Mouse (Mus musculus) neural tube, embryonic 15.5 days (tissue): ENCODE data around the gene Pln. TPM values are rescaled to one million over a fixed set of nuclear protein-coding genes. Genes with fewer than 3 reads are reported as not detected.

Source experiments
- ATAC-seq: fragments of 200-750 bp; cut with Nextera tagmentation; 2 replicates; pipeline ENCODE4 v1.8.0; 2017; ENCODE audit warnings: mild to moderate bottlenecking, moderate TSS enrichment, moderate library complexity; ENCODE audit not compliant: low FRiP score
- H3K27ac ChIP-seq: fragments of 300-500 bp; sonication (generic); replicated peaks from 2 replicates; pipeline ENCODE4 v1.5.1; 2015; ENCODE audit warnings: mild to moderate bottlenecking, inconsistent platforms
- H3K27me3 ChIP-seq: fragments of 300-500 bp; sonication (generic); replicated peaks from 2 replicates; pipeline ENCODE4 v1.6.1; 2015; ENCODE audit warnings: inconsistent platforms
- H3K36me3 ChIP-seq: fragments of 300-500 bp; sonication (generic); 2 replicates; pipeline ENCODE4 v1.6.1; 2015; ENCODE audit warnings: inconsistent platforms
- H3K4me1 ChIP-seq: fragments of 300-500 bp; sonication (generic); 2 replicates; pipeline ENCODE4 v1.6.1; 2015; ENCODE audit warnings: inconsistent platforms
- H3K4me2 ChIP-seq: fragments of 300-500 bp; sonication (generic); 2 replicates; pipeline ENCODE4 v1.6.1; 2015; ENCODE audit warnings: inconsistent platforms, mild to moderate bottlenecking, moderate library complexity
- H3K4me3 ChIP-seq: fragments of 300-500 bp; sonication (generic); replicated peaks from 2 replicates; pipeline ENCODE4 v1.5.1; 2015; ENCODE audit warnings: mild to moderate bottlenecking, inconsistent platforms
- H3K9ac ChIP-seq: fragments of 300-500 bp; sonication (generic); replicated peaks from 2 replicates; pipeline ENCODE4 v1.6.1; 2015; ENCODE audit warnings: mild to moderate bottlenecking, inconsistent platforms
- H3K9me3 ChIP-seq: fragments of 300-500 bp; sonication (generic); replicated peaks from 2 replicates; pipeline ENCODE4 v1.6.1; 2016; ENCODE audit warnings: inconsistent platforms
- WGBS: fragments of 180-500 bp; shearing (Covaris S2); methylation state at CpG from one replicate; pipeline ENCODE4 v1.1.7; 2015; ENCODE audit warnings: mixed read lengths; 5-methylcytosine and 5-hydroxymethylcytosine counted together
- polyA plus RNA-seq: library from polyadenylated mRNA; unstranded; fragments of >200 nt; fragmentation: Nextera tagmentation; extraction: Ambion mirVana; gene quantifications from 2 replicates; pipeline ENCODE4 v1.2.1, GENCODE M21; 2015

Pln gene
- polyA plus RNA-seq, result 0.82 and 0.86 TPM in 2 replicates

GRCm38 (mm10) chr10:53337162-53337923, at the start of gene Pln:
Gene Pln, plus strand, starts transcription at chr10:53337667.
- no peak within 1 kb of the TSS for H3K4me2 ChIP-seq
- H3K9me3 ChIP-seq, result no peaks in the 10 kb centered on the region
- no peak within 1 kb of the TSS for H3K9ac ChIP-seq
- H3K27ac ChIP-seq, result no peak within 1 kb of the TSS
- ATAC-seq, result no peak
- no peaks in the 10 kb centered on the region for H3K4me1 ChIP-seq
- no peaks in the 10 kb centered on the region for H3K27me3 ChIP-seq
- no peak within 1 kb of the TSS for H3K4me3 ChIP-seq
- no peaks in the 10 kb centered on the region for H3K36me3 ChIP-seq
- 84% methylated on average over 6 of the region's 6 CpGs for WGBS

GRCm38 (mm10) chr10:53305867-53306266, 31.6 kb upstream of the Pln start:
- WGBS, result 27% methylated on average over 3 of the region's 3 CpGs
- peak; percentile 66; the same call in 1 of the 2 replicates for ATAC-seq

GRCm38 (mm10) chr10:53306674-53307073, 30.8 kb upstream of the Pln start:
- WGBS, result 82% methylated on average over 3 of the region's 3 CpGs
- H3K9ac ChIP-seq, result no peak overlapping the region
- H3K4me3 ChIP-seq, result no peak overlapping the region
- no peak overlapping the region for H3K4me2 ChIP-seq
- no peaks in the 10 kb centered on the region for H3K4me1 ChIP-seq
- H3K36me3 ChIP-seq, result no peaks in the 10 kb centered on the region
- no peaks in the 10 kb centered on the region for H3K9me3 ChIP-seq
- no peak for ATAC-seq
- no peaks in the 10 kb centered on the region for H3K27me3 ChIP-seq
- H3K27ac ChIP-seq, result no peak overlapping the region

More at GRCm38 (mm10) chr10:53305867-53306266, 31.6 kb upstream of the Pln start:
- H3K4me1 ChIP-seq, result no peaks in the 10 kb centered on the region
- no peaks in the 10 kb centered on the region for H3K36me3 ChIP-seq
- no peak overlapping the region for H3K4me3 ChIP-seq
- H3K9ac ChIP-seq, result no peak overlapping the region
- H3K27ac ChIP-seq, result no peak overlapping the region
- no peak overlapping the region for H3K4me2 ChIP-seq
- H3K27me3 ChIP-seq, result no peaks in the 10 kb centered on the region
- no peaks in the 10 kb centered on the region for H3K9me3 ChIP-seq

GRCm38 (mm10) chr10:53323367-53323766, 14.1 kb upstream of the Pln start:
- no peak for ATAC-seq
- Histone ChIP-seq H3K4me1 (no peaks in the 10 kb centered on the region), H3K9ac (no peak overlapping the region), H3K27me3 (no peaks in the 10 kb centered on the region), H3K36me3 (no peaks in the 10 kb centered on the region), H3K4me3 (no peak overlapping the region), H3K4me2 (no peak overlapping the region), H3K9me3 (no peaks in the 10 kb centered on the region), H3K27ac (no peak overlapping the region)

- no peaks in the 10 kb centered on the region for H3K9me3 ChIP-seq
- no peak overlapping the region for H3K4me2 ChIP-seq
- ATAC-seq, result no peak
- H3K27me3 ChIP-seq, result no peaks in the 10 kb centered on the region
- no peaks in the 10 kb centered on the region for H3K36me3 ChIP-seq
- no peaks in the 10 kb centered on the region for H3K4me1 ChIP-seq
- WGBS, result 64% methylated on average over 1 of the region's 1 CpGs
- H3K9ac ChIP-seq, result no peak overlapping the region
- H3K27ac ChIP-seq, result no peak overlapping the region
- H3K4me3 ChIP-seq, result no peak overlapping the region
Measured at GRCm38 (mm10) chr10:53324663-53325062, 12.8 kb upstream of the Pln start.

- Histone ChIP-seq H3K36me3 (no peaks in the 10 kb centered on the region), H3K27me3 (no peaks in the 10 kb centered on the region), H3K4me3 (no peak overlapping the region), H3K4me2 (no peak overlapping the region), H3K9ac (no peak overlapping the region), H3K27ac (no peak overlapping the region), H3K9me3 (no peaks in the 10 kb centered on the region), H3K4me1 (no peaks in the 10 kb centered on the region)
- no peak for ATAC-seq
Measured at GRCm38 (mm10) chr10:53326367-53326766, 11.1 kb upstream of the Pln start.

GRCm38 (mm10) chr10:53329257-53329656, 8.2 kb upstream of the Pln start:
- Histone ChIP-seq H3K36me3 (no peaks in the 10 kb centered on the region), H3K4me1 (no peaks in the 10 kb centered on the region), H3K9me3 (no peaks in the 10 kb centered on the region), H3K9ac (no peak overlapping the region), H3K27me3 (no peaks in the 10 kb centered on the region), H3K4me2 (no peak overlapping the region), H3K4me3 (no peak overlapping the region), H3K27ac (no peak overlapping the region)
- WGBS, result 76% methylated on average over 3 of the region's 3 CpGs
- ATAC-seq, result no peak

- H3K4me2 ChIP-seq, result no peak overlapping the region
- 84% methylated on average over 2 of the region's 2 CpGs for WGBS
- no peak for ATAC-seq
Measured at GRCm38 (mm10) chr10:53332752-53333151, 4.7 kb upstream of the Pln start.

GRCm38 (mm10) chr10:53335266-53335665, 2.2 kb upstream of the Pln start:
- 91% methylated on average over 2 of the region's 2 CpGs for WGBS
- H3K4me2 ChIP-seq, result no peak overlapping the region
- no peaks in the 10 kb centered on the region for H3K4me1 ChIP-seq
- no peaks in the 10 kb centered on the region for H3K9me3 ChIP-seq
- no peak overlapping the region for H3K9ac ChIP-seq
- no peak overlapping the region for H3K4me3 ChIP-seq
- H3K36me3 ChIP-seq, result no peaks in the 10 kb centered on the region
- H3K27ac ChIP-seq, result no peak overlapping the region
- ATAC-seq, result no peak
- H3K27me3 ChIP-seq, result no peaks in the 10 kb centered on the region

More at GRCm38 (mm10) chr10:53332752-53333151, 4.7 kb upstream of the Pln start:
- Histone ChIP-seq H3K4me1 (no peaks in the 10 kb centered on the region), H3K9me3 (no peaks in the 10 kb centered on the region), H3K4me3 (no peak overlapping the region), H3K27ac (no peak overlapping the region), H3K27me3 (no peaks in the 10 kb centered on the region), H3K9ac (no peak overlapping the region), H3K36me3 (no peaks in the 10 kb centered on the region)

GRCm38 (mm10) chr10:53335974-53336373, 1.5 kb upstream of the Pln start:
- no peak overlapping the region for H3K27ac ChIP-seq
- no peaks in the 10 kb centered on the region for H3K36me3 ChIP-seq
- ATAC-seq, result no peak
- H3K9me3 ChIP-seq, result no peaks in the 10 kb centered on the region
- no peak overlapping the region for H3K4me3 ChIP-seq
- 89% methylated on average over 3 of the region's 3 CpGs for WGBS
- no peaks in the 10 kb centered on the region for H3K27me3 ChIP-seq
- H3K4me1 ChIP-seq, result no peaks in the 10 kb centered on the region
- no peak overlapping the region for H3K4me2 ChIP-seq
- no peak overlapping the region for H3K9ac ChIP-seq

GRCm38 (mm10) chr10:53339045-53339444, 1.6 kb downstream of the Pln start:
- 71% methylated on average over 2 of the region's 2 CpGs for WGBS
- Histone ChIP-seq H3K27me3 (no peaks in the 10 kb centered on the region), H3K9me3 (no peaks in the 10 kb centered on the region), H3K9ac (no peak overlapping the region), H3K36me3 (no peaks in the 10 kb centered on the region), H3K4me3 (no peak overlapping the region), H3K4me1 (peaks cover 2% of the 10 kb centered on the region; the same call in 1 of the 2 replicates), H3K27ac (no peak overlapping the region), H3K4me2 (no peak overlapping the region)
- no peak for ATAC-seq

- H3K9ac ChIP-seq, result no peak overlapping the region
- H3K9me3 ChIP-seq, result no peaks in the 10 kb centered on the region
- H3K4me3 ChIP-seq, result no peak overlapping the region
- no peak overlapping the region for H3K27ac ChIP-seq
- WGBS, result 77% methylated on average over 7 of the region's 7 CpGs
- H3K36me3 ChIP-seq, result no peaks in the 10 kb centered on the region
- peak; percentile 55; the same call in 1 of the 2 replicates for ATAC-seq
- H3K4me1 ChIP-seq, result peaks cover 2% of the 10 kb centered on the region; the same call in 1 of the 2 replicates
- no peaks in the 10 kb centered on the region for H3K27me3 ChIP-seq
- H3K4me2 ChIP-seq, result no peak overlapping the region
Measured at GRCm38 (mm10) chr10:53341288-53341965, 4.0 kb downstream of the Pln start.
